Mouse (Mus musculus) kidney, postnatal 0 days (tissue): Measurements from ENCODE around the gene Rsph14. TPM values are rescaled to one million over a fixed set of nuclear protein-coding genes. Genes with fewer than 3 reads are reported as not detected.

Source experiments
- ATAC-seq: fragments of 200-750 bp; cut with Nextera tagmentation; replicated peaks from 2 replicates; pipeline ENCODE4 v1.8.0; 2017; ENCODE audit warnings: low read depth, moderate number of reproducible peaks, moderate TSS enrichment, moderate library complexity; ENCODE audit not compliant: low FRiP score
- DNase-seq: peaks from one replicate; pipeline ENCODE4 v3.0.0-alpha.2; 2016; ENCODE audit warnings: low spot score
- H3K27ac ChIP-seq: fragments of 300-500 bp; sonication (generic); 2 replicates; pipeline ENCODE4 v1.5.1; 2014; ENCODE audit warnings: mild to moderate bottlenecking
- H3K27me3 ChIP-seq: fragments of 300-500 bp; sonication (generic); 2 replicates; pipeline ENCODE4 v1.6.1; 2014; ENCODE audit warnings: low read length, mixed read lengths; ENCODE audit not compliant: insufficient read depth
- H3K36me3 ChIP-seq: fragments of 300-500 bp; sonication (generic); 2 replicates; pipeline ENCODE4 v1.6.1; 2014; ENCODE audit warnings: low read length, mixed read lengths; ENCODE audit not compliant: insufficient read depth
- H3K4me1 ChIP-seq: fragments of 300-500 bp; sonication (generic); replicated peaks from 2 replicates; pipeline ENCODE4 v1.6.1; 2014; ENCODE audit warnings: antibody characterized with exemption, low read length, mixed read lengths; ENCODE audit not compliant: insufficient read depth
- H3K4me2 ChIP-seq: fragments of 300-500 bp; sonication (generic); 2 replicates; pipeline ENCODE4 v1.6.1; 2014; ENCODE audit warnings: mild to moderate bottlenecking, low read length, moderate library complexity, mixed read lengths
- H3K4me3 ChIP-seq: fragments of 300-500 bp; sonication (generic); replicated peaks from 2 replicates; pipeline ENCODE4 v1.5.1; 2014; ENCODE audit warnings: low read depth, low read length
- H3K9ac ChIP-seq: fragments of 300-500 bp; sonication (generic); 2 replicates; pipeline ENCODE4 v1.6.1; 2014; ENCODE audit warnings: low read depth, low read length
- H3K9me3 ChIP-seq: fragments of 300-500 bp; sonication (generic); replicated peaks from 2 replicates; pipeline ENCODE4 v1.6.1; 2016; ENCODE audit warnings: low read length, inconsistent platforms, mixed read lengths
- CTCF ChIP-seq: IDR thresholded peaks from 2 replicates; pipeline ENCODE4 v1.5.1; 2016; ENCODE audit warnings: antibody characterized with exemption, low read depth, mild to moderate bottlenecking, moderate library complexity
- WGBS: fragments of 180-500 bp; shearing (Covaris S2); extraction: QIAGEN DNeasy Blood & Tissue Kit; methylation state at CpG from one replicate; pipeline ENCODE4 v1.1.7; 2014; 5-methylcytosine and 5-hydroxymethylcytosine counted together
- polyA plus RNA-seq: library from polyadenylated mRNA; unstranded; fragments of >200 nt; fragmentation: Nextera tagmentation; extraction: Ambion mirVana; gene quantifications from 2 replicates; pipeline ENCODE4 v1.2.1, GENCODE M21; 2015

Rsph14 gene
- polyA plus RNA-seq, 1 experiment from 2014 or later, result not detected

GRCm38 (mm10) chr10:75061341-75062188, 29.2 kb upstream of the Rsph14 start:
- Histone ChIP-seq H3K9ac (peak overlapping the region; percentile 86), H3K27me3 (no peaks in the 10 kb centered on the region), H3K9me3 (no peaks in the 10 kb centered on the region), H3K27ac (peak overlapping the region; percentile 42; the same call in 1 of the 2 replicates), H3K4me2 (peak overlapping the region; percentile 91), H3K4me1 (peaks cover 26% of the 10 kb centered on the region), H3K4me3 (peak overlapping the region; percentile 92), H3K36me3 (no peaks in the 10 kb centered on the region)
- DNase-seq (peak; percentile 22), ATAC-seq (no peak)
- TF ChIP-seq CTCF, result no peak
- 2% methylated on average over 71 of the region's 71 CpGs for WGBS

- Histone ChIP-seq H3K4me1 (peaks cover 26% of the 10 kb centered on the region), H3K9me3 (no peaks in the 10 kb centered on the region), H3K4me2 (peak overlapping the region; percentile 91), H3K27me3 (no peaks in the 10 kb centered on the region), H3K9ac (peak overlapping the region; percentile 86), H3K4me3 (peak overlapping the region; percentile 92), H3K27ac (peak overlapping the region; percentile 42; the same call in 1 of the 2 replicates), H3K36me3 (no peaks in the 10 kb centered on the region)
- no peak for TF ChIP-seq CTCF
- peak; percentile 15 for ATAC-seq
- WGBS, result 0% methylated on average over 46 of the region's 48 CpGs
- DNase-seq, result no peak
Observed at GRCm38 (mm10) chr10:75060843-75061235, 28.5 kb upstream of the Rsph14 start.

- peak within 1 kb of the TSS; percentile 92 for H3K4me3 ChIP-seq
- WGBS, result under 1% methylated on average over 54 of the region's 73 CpGs
- TF ChIP-seq CTCF, result no peak
- no peaks in the 10 kb centered on the region for H3K9me3 ChIP-seq
- ATAC-seq (peak; percentile 71), DNase-seq (peak; percentile 86)
- H3K4me1 ChIP-seq, result peaks cover 26% of the 10 kb centered on the region
- peak within 1 kb of the TSS; percentile 91 for H3K4me2 ChIP-seq
- no peaks in the 10 kb centered on the region for H3K36me3 ChIP-seq
- peak within 1 kb of the TSS; percentile 86 for H3K9ac ChIP-seq
- H3K27me3 ChIP-seq, result no peaks in the 10 kb centered on the region
- H3K27ac ChIP-seq, result peak within 1 kb of the TSS; percentile 42; the same call in 1 of the 2 replicates
Observed at GRCm38 (mm10) chr10:75060217-75060842, 27.9 kb upstream of the Rsph14 start, which contains the start of gene Bcr. Gene Bcr, plus strand, starts transcription at chr10:75060592.

GRCm38 (mm10) chr10:75059396-75059795, 27.0 kb upstream of the Rsph14 start:
- H3K4me3 ChIP-seq, result 0 out of 2 replicates have a peak overlapping the region, but pooled peaks have one; percentile 6
- peak; percentile 83 for TF ChIP-seq CTCF
- H3K9ac ChIP-seq, result no peak overlapping the region
- H3K4me2 ChIP-seq, result peak overlapping the region; percentile 91
- H3K27ac ChIP-seq, result no peak overlapping the region
- H3K9me3 ChIP-seq, result no peaks in the 10 kb centered on the region
- H3K4me1 ChIP-seq, result peaks cover 26% of the 10 kb centered on the region
- WGBS, result 2% methylated on average over 11 of the region's 11 CpGs
- H3K27me3 ChIP-seq, result no peaks in the 10 kb centered on the region
- ATAC-seq, result 0 out of 2 replicates have a peak, but pooled peaks have one; percentile 30
- peak; percentile 93 for DNase-seq
- no peaks in the 10 kb centered on the region for H3K36me3 ChIP-seq

- no peak for ATAC-seq
- H3K4me1 ChIP-seq, result peaks cover 26% of the 10 kb centered on the region
- DNase-seq, result no peak
Observed at GRCm38 (mm10) chr10:75058761-75059395, 26.5 kb upstream of the Rsph14 start.

GRCm38 (mm10) chr10:75058336-75058735, 25.9 kb upstream of the Rsph14 start:
- 87% methylated on average over 8 of the region's 8 CpGs for WGBS
- DNase-seq, result no peak

More at GRCm38 (mm10) chr10:75058761-75059395, 26.5 kb upstream of the Rsph14 start:
- H3K27ac ChIP-seq, result no peak overlapping the region
- no peaks in the 10 kb centered on the region for H3K36me3 ChIP-seq
- TF ChIP-seq CTCF, result no peak
- WGBS, result 43% methylated on average over 9 of the region's 9 CpGs
- no peaks in the 10 kb centered on the region for H3K27me3 ChIP-seq
- H3K4me3 ChIP-seq, result 0 out of 2 replicates have a peak overlapping the region, but pooled peaks have one; percentile 6
- H3K9ac ChIP-seq, result no peak overlapping the region
- no peaks in the 10 kb centered on the region for H3K9me3 ChIP-seq
- 0 out of 2 replicates have a peak overlapping the region, but pooled peaks have one; percentile 91 for H3K4me2 ChIP-seq

More at GRCm38 (mm10) chr10:75058336-75058735, 25.9 kb upstream of the Rsph14 start:
- Histone ChIP-seq H3K4me2 (no peak overlapping the region), H3K9me3 (no peaks in the 10 kb centered on the region), H3K9ac (no peak overlapping the region), H3K27ac (no peak overlapping the region), H3K36me3 (no peaks in the 10 kb centered on the region), H3K4me3 (no peak overlapping the region), H3K27me3 (no peaks in the 10 kb centered on the region), H3K4me1 (peaks cover 22% of the 10 kb centered on the region)
- TF ChIP-seq CTCF, result no peak
- ATAC-seq, result no peak
